Mouse (Mus musculus): ENCODE data around the gene Lyzl6.
A peak's percentile ranks its signal among the peaks of the same experiment; 100 is the strongest.

The Lyzl6 gene

GRCm38 (mm10) chr11:103639407-103639946, 787 bp upstream of the Lyzl6 start:
- peak; percentile 81 for DNase-seq

- no peak for DNase-seq
Measured at GRCm38 (mm10) chr11:103636261-103636660, 2.4 kb downstream of the Lyzl6 start.

DNA sequence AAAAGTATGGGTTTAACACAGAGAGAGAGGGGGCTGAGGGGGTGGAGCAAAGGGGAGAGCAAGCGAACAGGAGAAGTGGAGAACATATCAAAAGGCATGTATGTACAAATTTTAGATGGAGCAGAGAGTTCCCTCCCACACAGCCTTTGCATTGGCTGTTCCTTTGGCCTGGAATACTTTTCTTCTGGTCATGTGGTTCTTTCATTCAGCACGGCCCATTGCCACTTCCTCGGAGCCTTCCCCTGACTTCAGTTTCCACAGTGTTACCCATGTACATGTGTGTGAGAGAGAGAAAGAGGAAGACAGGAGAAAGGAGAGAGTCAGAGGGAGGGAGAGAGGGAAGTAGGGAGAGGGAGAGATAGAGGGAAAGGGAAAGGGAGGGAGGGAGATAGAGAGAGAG, 3.2 kb downstream of the Lyzl6 start:
- no peak for DNase-seq

DNA sequence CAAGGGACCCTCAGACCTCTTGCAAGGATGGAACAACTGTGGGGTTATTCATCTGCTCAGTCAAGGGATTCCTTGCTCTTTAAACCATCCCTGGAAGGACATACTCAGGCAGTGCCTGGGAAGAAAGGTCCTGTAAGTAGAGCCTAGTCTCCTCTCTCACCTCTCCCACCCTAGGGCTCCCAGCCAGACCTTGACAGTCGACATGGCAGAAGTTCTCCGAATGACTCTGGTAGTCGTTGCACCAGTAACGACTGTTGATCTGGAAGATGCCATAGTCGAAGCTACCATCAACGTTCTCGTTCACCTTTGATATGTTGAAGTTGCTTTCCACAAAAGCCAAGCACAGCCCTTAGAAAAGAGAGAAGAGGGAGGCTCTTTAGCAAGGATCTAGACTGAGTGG, 3.9 kb downstream of the Lyzl6 start:
- no peak for DNase-seq

DNA sequence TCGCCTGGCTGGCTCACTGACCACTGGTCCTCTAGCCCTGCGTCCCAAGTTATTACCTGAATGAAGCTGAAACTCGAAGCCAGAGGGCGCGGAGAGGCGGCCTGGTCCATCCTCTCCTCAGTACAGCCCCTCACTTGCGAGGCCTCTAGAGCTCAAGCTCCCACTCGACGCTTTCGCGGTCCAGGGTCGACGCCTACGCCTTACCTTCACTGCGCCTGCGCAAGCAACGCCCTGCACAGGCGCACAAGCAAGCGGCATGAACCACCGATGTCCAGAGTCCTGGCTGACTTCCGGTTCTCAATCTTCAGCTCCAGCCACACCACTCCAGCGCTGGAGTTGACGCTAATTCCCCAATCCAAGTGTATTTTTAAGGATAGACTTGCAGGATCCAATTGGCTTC, 11.2 kb downstream of the Lyzl6 start:
- DNase-seq: no peak

- DNase-seq: no peak
Measured at GRCm38 (mm10) chr11:103621040-103621439, 17.6 kb downstream of the Lyzl6 start, which contains the start of gene Gm884. TSS of gene Gm884 (minus strand) at chr11:103621140.

- no peak for DNase-seq
Measured at GRCm38 (mm10) chr11:103610772-103611171, 27.9 kb downstream of the Lyzl6 start.

- DNase-seq: no peak
Measured at GRCm38 (mm10) chr11:103606611-103607010, 32.1 kb downstream of the Lyzl6 start.
